Mouse (Mus musculus) forebrain, embryonic 11.5 days (tissue): Measurements from ENCODE around the gene Slc50a1. TPM values are rescaled to one million over a fixed set of nuclear protein-coding genes. Genes with fewer than 3 reads are reported as not detected.

Experiments used
- ATAC-seq: fragments of 200-750 bp; cut with Nextera tagmentation; replicated peaks from 2 replicates; pipeline ENCODE4 v1.8.0; 2017; ENCODE audit warnings: moderate TSS enrichment; ENCODE audit not compliant: low FRiP score
- DNase-seq: peaks from one replicate; pipeline ENCODE4 v3.0.0-alpha.2; 2017; ENCODE audit warnings: low spot score
- H3K27ac ChIP-seq: fragments of 300-500 bp; sonication (generic); 2 replicates; pipeline ENCODE4 v1.5.1; 2014; ENCODE audit warnings: low read depth, low read length
- H3K27me3 ChIP-seq: fragments of 300-500 bp; sonication (generic); 2 replicates; pipeline ENCODE4 v1.6.1; 2014; ENCODE audit warnings: mild to moderate bottlenecking, low read length, mixed read lengths; ENCODE audit not compliant: control insufficient read depth, insufficient read depth
- H3K36me3 ChIP-seq: fragments of 300-500 bp; sonication (generic); 2 replicates; pipeline ENCODE4 v1.6.1; 2014; ENCODE audit warnings: mild to moderate bottlenecking, low read length, moderate library complexity, mixed read lengths; ENCODE audit not compliant: control insufficient read depth, insufficient read depth
- H3K4me1 ChIP-seq: fragments of 300-500 bp; sonication (generic); replicated peaks from 2 replicates; pipeline ENCODE4 v1.6.1; 2014; ENCODE audit warnings: low read length, mixed read lengths; ENCODE audit not compliant: control insufficient read depth, insufficient read depth
- H3K4me2 ChIP-seq: fragments of 300-500 bp; sonication (generic); 2 replicates; pipeline ENCODE4 v1.6.1; 2014; ENCODE audit warnings: low read depth, mild to moderate bottlenecking, low read length, moderate library complexity, mixed read lengths; ENCODE audit not compliant: severe bottlenecking
- H3K4me3 ChIP-seq: fragments of 300-500 bp; sonication (generic); 2 replicates; pipeline ENCODE4 v1.5.1; 2014; ENCODE audit warnings: low read depth, low read length
- H3K9ac ChIP-seq: fragments of 300-500 bp; sonication (generic); 2 replicates; pipeline ENCODE4 v1.6.1; 2014; ENCODE audit warnings: low read length
- H3K9me3 ChIP-seq: fragments of 300-500 bp; sonication (generic); 2 replicates; pipeline ENCODE4 v1.6.1; 2016; ENCODE audit warnings: low read length, mixed read lengths; ENCODE audit not compliant: control insufficient read depth
- WGBS: fragments of 180-500 bp; shearing (Covaris S2); extraction: QIAGEN DNeasy Blood & Tissue Kit; methylation state at CpG from one replicate; pipeline ENCODE4 v1.1.7; 2014; 5-methylcytosine and 5-hydroxymethylcytosine counted together
- polyA plus RNA-seq: library from polyadenylated mRNA; unstranded; fragments of >200 nt; fragmentation: Nextera tagmentation; extraction: Ambion mirVana; gene quantifications from 2 replicates; pipeline ENCODE4 v1.2.1, GENCODE M21; 2014

Gene Slc50a1
- polyA plus RNA-seq, 1 experiment from 2014 or later = 28.4 TPM

- H3K4me1 ChIP-seq = peaks cover 12% of the 10 kb centered on the region
- no peaks in the 10 kb centered on the region; the same call in 1 of the 2 replicates for H3K36me3 ChIP-seq
- DNase-seq (no peak), ATAC-seq (no peak)
- WGBS = 24% methylated on average over 7 of the region's 7 CpGs
- no peak overlapping the region for H3K27ac ChIP-seq
- H3K27me3 ChIP-seq = no peaks in the 10 kb centered on the region; the same call in 1 of the 2 replicates
- no peaks in the 10 kb centered on the region for H3K9me3 ChIP-seq
- H3K4me3 ChIP-seq = no peak overlapping the region
- H3K4me2 ChIP-seq = no peak overlapping the region
- H3K9ac ChIP-seq = no peak overlapping the region
Measured at GRCm38 (mm10) chr3:89250435-89251040, 19.8 kb downstream of the Slc50a1 start.

GRCm38 (mm10) chr3:89247466-89247865 lies 22.9 kb downstream of the Slc50a1 start:
- WGBS = 86% methylated on average over 4 of the region's 4 CpGs

GRCm38 (mm10) chr3:89246261-89247100 lies 23.9 kb downstream of the Slc50a1 start, which contains the start of gene Trim46:
Gene Trim46, minus strand, starts transcription at chr3:89246309.
- DNase-seq (peak; percentile 94), ATAC-seq (peak; percentile 63)
- Histone ChIP-seq H3K9ac (peak within 1 kb of the TSS; percentile 84), H3K9me3 (no peaks in the 10 kb centered on the region), H3K36me3 (no peaks in the 10 kb centered on the region; the same call in 1 of the 2 replicates), H3K4me3 (peak within 1 kb of the TSS; percentile 78), H3K27ac (peak within 1 kb of the TSS; percentile 74), H3K4me2 (peak within 1 kb of the TSS; percentile 79), H3K27me3 (no peaks in the 10 kb centered on the region), H3K4me1 (peaks cover 27% of the 10 kb centered on the region)
- WGBS = 1% methylated on average over 42 of the region's 42 CpGs

More at GRCm38 (mm10) chr3:89247466-89247865, 22.9 kb downstream of the Slc50a1 start:
- Histone ChIP-seq H3K9me3 (no peaks in the 10 kb centered on the region), H3K4me2 (peak overlapping the region; percentile 79; the same call in 1 of the 2 replicates), H3K4me3 (peak overlapping the region; percentile 78), H3K4me1 (peaks cover 27% of the 10 kb centered on the region), H3K36me3 (no peaks in the 10 kb centered on the region; the same call in 1 of the 2 replicates), H3K9ac (peak overlapping the region; percentile 84), H3K27ac (no peak overlapping the region), H3K27me3 (no peaks in the 10 kb centered on the region; the same call in 1 of the 2 replicates)
- ATAC-seq = no peak
- DNase-seq = no peak

- H3K4me2 ChIP-seq = peak within 1 kb of the TSS; percentile 79
- H3K27me3 ChIP-seq = no peaks in the 10 kb centered on the region
- 4% methylated on average over 20 of the region's 20 CpGs for WGBS
- H3K4me1 ChIP-seq = peaks cover 24% of the 10 kb centered on the region
- DNase-seq (peak; percentile 82), ATAC-seq (peak; percentile 39)
- H3K27ac ChIP-seq = peak within 1 kb of the TSS; percentile 74
- peak within 1 kb of the TSS; percentile 84 for H3K9ac ChIP-seq
- H3K36me3 ChIP-seq = no peaks in the 10 kb centered on the region; the same call in 1 of the 2 replicates
- no peaks in the 10 kb centered on the region for H3K9me3 ChIP-seq
- peak within 1 kb of the TSS; percentile 78 for H3K4me3 ChIP-seq
Measured at GRCm38 (mm10) chr3:89245688-89246171, 24.6 kb downstream of the Slc50a1 start, which contains the start of gene Krtcap2. Gene Krtcap2, plus strand, starts transcription at chr3:89245966.

GRCm38 (mm10) chr3:89244982-89245687 lies 25.2 kb downstream of the Slc50a1 start:
- Histone ChIP-seq H3K9ac (peak overlapping the region; percentile 47), H3K4me3 (peak overlapping the region; percentile 78), H3K9me3 (no peaks in the 10 kb centered on the region), H3K36me3 (no peaks in the 10 kb centered on the region; the same call in 1 of the 2 replicates), H3K27ac (peak overlapping the region; percentile 74), H3K4me2 (peak overlapping the region; percentile 79), H3K4me1 (peaks cover 24% of the 10 kb centered on the region), H3K27me3 (no peaks in the 10 kb centered on the region)
- WGBS = under 1% methylated on average over 23 of the region's 26 CpGs
- DNase-seq (peak; percentile 87), ATAC-seq (peak; percentile 58)

- no peaks in the 10 kb centered on the region for H3K9me3 ChIP-seq
- H3K9ac ChIP-seq = peak overlapping the region; percentile 47
- H3K27me3 ChIP-seq = no peaks in the 10 kb centered on the region
- H3K27ac ChIP-seq = peak overlapping the region; percentile 74
- peak overlapping the region; percentile 78 for H3K4me3 ChIP-seq
- H3K4me1 ChIP-seq = peaks cover 24% of the 10 kb centered on the region
- H3K36me3 ChIP-seq = no peaks in the 10 kb centered on the region; the same call in 1 of the 2 replicates
- WGBS = 11% methylated on average over 25 of the region's 25 CpGs
- DNase-seq (no peak), ATAC-seq (peak; percentile 22; the same call in 1 of the 2 replicates)
- peak overlapping the region; percentile 79 for H3K4me2 ChIP-seq
Measured at GRCm38 (mm10) chr3:89244158-89244981, 26.0 kb downstream of the Slc50a1 start.

- Histone ChIP-seq H3K4me3 (peak overlapping the region; percentile 78), H3K9me3 (no peaks in the 10 kb centered on the region), H3K27me3 (no peaks in the 10 kb centered on the region), H3K9ac (peak overlapping the region; percentile 39), H3K36me3 (no peaks in the 10 kb centered on the region; the same call in 1 of the 2 replicates), H3K27ac (0 out of 2 replicates have a peak overlapping the region, but pooled peaks have one; percentile 12), H3K4me2 (peak overlapping the region; percentile 79), H3K4me1 (peaks cover 24% of the 10 kb centered on the region)
- WGBS = 15% methylated on average over 14 of the region's 14 CpGs
- DNase-seq = peak; percentile 77
- ATAC-seq = peak; percentile 29
Measured at GRCm38 (mm10) chr3:89243609-89244008, 26.8 kb downstream of the Slc50a1 start.
